8 mouse cellular contexts compared by ENCODE assay signal in the genomic region with DNA sequence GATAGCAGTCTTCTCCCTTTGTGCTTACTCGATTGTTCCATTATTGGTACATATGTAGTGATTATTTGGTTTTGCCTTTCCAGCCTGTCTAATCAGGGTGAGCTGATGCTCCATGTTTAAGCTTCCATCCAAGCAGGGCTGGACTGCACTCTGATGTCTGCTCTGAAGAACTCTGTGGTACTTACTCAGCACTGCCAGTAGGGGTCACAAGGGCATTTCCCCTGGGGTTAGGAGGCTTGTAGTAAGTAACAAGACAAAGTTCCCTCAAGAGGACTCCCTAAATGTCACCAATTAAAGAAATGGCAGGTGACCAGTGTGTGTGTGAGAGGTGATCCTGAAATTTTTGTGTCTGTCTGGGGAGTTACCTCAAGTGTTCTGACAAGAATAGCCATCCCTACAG.
DNase-seq lines count a peak whose midpoint lies in the region; ATAC-seq lines count a peak whose summit lies in the region.

No protein-coding gene starts in this region.

- DNase-seq in heart, adult 18-20 months, result peak; percentile 30 to 35
- DNase-seq in A20 (ENCODE audit: low read depth, low spot score), result peak; percentile 29
- DNase-seq in adipocyte (ENCODE audit: low spot score), result peak; percentile 15
- no peak for DNase-seq in liver, embryonic 11.5 days (ENCODE audit: low spot score)
- DNase-seq in thymus, postnatal 25 days, result peak; percentile 54
- no peak for DNase-seq in layer of hippocampus, adult 11-12 months (ENCODE audit: low spot score)
- DNase-seq in embryonic facial prominence, embryonic 10.5 days (ENCODE audit: low spot score), result no peak

- no peaks in the 10 kb centered on the region for H3K4me1 ChIP-seq in heart, embryonic 11.5 days (ENCODE audit: control insufficient read depth, insufficient read depth, low read length)
- no peaks in the 10 kb centered on the region for H3K4me1 ChIP-seq in liver, embryonic 11.5 days (replicated peaks; ENCODE audit: control insufficient read depth, insufficient read depth, low read length)
- H3K4me1 ChIP-seq in embryonic facial prominence, embryonic 10.5 days, result peaks cover 19% of the 10 kb centered on the region

- ATAC-seq in heart, embryonic 11.5 days (replicated peaks; ENCODE audit: insufficient number of reproducible peaks, low FRiP score, low TSS enrichment), result no peak
- peak; percentile 47; the same call in 1 of the 2 replicates for ATAC-seq in liver, embryonic 11.5 days (replicated peaks; ENCODE audit: low FRiP score)

- 63% methylated on average over 1 of the region's 1 CpGs for WGBS in heart, embryonic 11.5 days (ENCODE audit: insufficient replicate concordance)
- WGBS in liver, embryonic 11.5 days, result 71% methylated on average over 1 of the region's 1 CpGs
- 81% methylated on average over 1 of the region's 1 CpGs for WGBS in embryonic facial prominence, embryonic 10.5 days

- no peak overlapping the region for H3K4me3 ChIP-seq in heart, embryonic 11.5 days (ENCODE audit: low read depth, low read length)
- H3K4me3 ChIP-seq in liver, embryonic 11.5 days (ENCODE audit: low read depth, low read length), result no peak overlapping the region
- no peak overlapping the region for H3K4me3 ChIP-seq in embryonic facial prominence, embryonic 10.5 days

- H3K27ac ChIP-seq in heart, embryonic 11.5 days (ENCODE audit: low read depth, low read length), result no peak overlapping the region
- H3K27ac ChIP-seq in liver, embryonic 11.5 days (ENCODE audit: low read depth, low read length), result no peak overlapping the region
- H3K27ac ChIP-seq in embryonic facial prominence, embryonic 10.5 days (replicated peaks), result no peak overlapping the region

- no peaks in the 10 kb centered on the region for H3K9me3 ChIP-seq in heart, embryonic 11.5 days (replicated peaks; ENCODE audit: control insufficient read depth, low read length)
- no peaks in the 10 kb centered on the region for H3K9me3 ChIP-seq in liver, embryonic 11.5 days (ENCODE audit: control insufficient read depth, low read length)
- no peaks in the 10 kb centered on the region for H3K9me3 ChIP-seq in embryonic facial prominence, embryonic 10.5 days

- no peak overlapping the region for H3K4me2 ChIP-seq in heart, embryonic 11.5 days
- no peak overlapping the region for H3K4me2 ChIP-seq in liver, embryonic 11.5 days

- no peaks in the 10 kb centered on the region for H3K36me3 ChIP-seq in heart, embryonic 11.5 days (ENCODE audit: control insufficient read depth, insufficient read depth, low read length)
- no peaks in the 10 kb centered on the region for H3K36me3 ChIP-seq in liver, embryonic 11.5 days (ENCODE audit: control insufficient read depth, insufficient read depth, low read length)
- H3K36me3 ChIP-seq in embryonic facial prominence, embryonic 10.5 days (replicated peaks), result no peaks in the 10 kb centered on the region

- no peaks in the 10 kb centered on the region for H3K27me3 ChIP-seq in heart, embryonic 11.5 days (ENCODE audit: control insufficient read depth, insufficient read depth, low read length)
- H3K27me3 ChIP-seq in liver, embryonic 11.5 days (replicated peaks; ENCODE audit: control insufficient read depth, insufficient read depth, low read length), result no peaks in the 10 kb centered on the region
- no peaks in the 10 kb centered on the region for H3K27me3 ChIP-seq in embryonic facial prominence, embryonic 10.5 days (replicated peaks; ENCODE audit: low read depth, poor library complexity, severe bottlenecking)

- H3K9ac ChIP-seq in heart, embryonic 11.5 days (ENCODE audit: low read depth, low read length), result no peak overlapping the region
- no peak overlapping the region for H3K9ac ChIP-seq in liver, embryonic 11.5 days (ENCODE audit: low read depth, low read length)

Comparison
In these comparisons a context has a peak if more than half of its experiments do, and no peak if none do; other contexts are left out.
1. DNase-seq: peak in heart, adult 18-20 months (2 of 2), A20 (single experiment), adipocyte (single experiment) and thymus, postnatal 25 days (single experiment); none in liver, embryonic 11.5 days (single experiment), layer of hippocampus, adult 11-12 months (single experiment) and embryonic facial prominence, embryonic 10.5 days (single experiment).